Mouse (Mus musculus): ENCODE measurements at regions not wholly inside any gene's neighbourhood (a gene's known extent, or its start where the extent isn't known, plus 50 kb on each side); places are given as distances from the start of the nearest gene placed in this dataset.
"Not testable (repeated sequence)": the region's sequence is repeated elsewhere in the genome, so short reads cannot be mapped to it uniquely, and the experiment has no call there.

DNA sequence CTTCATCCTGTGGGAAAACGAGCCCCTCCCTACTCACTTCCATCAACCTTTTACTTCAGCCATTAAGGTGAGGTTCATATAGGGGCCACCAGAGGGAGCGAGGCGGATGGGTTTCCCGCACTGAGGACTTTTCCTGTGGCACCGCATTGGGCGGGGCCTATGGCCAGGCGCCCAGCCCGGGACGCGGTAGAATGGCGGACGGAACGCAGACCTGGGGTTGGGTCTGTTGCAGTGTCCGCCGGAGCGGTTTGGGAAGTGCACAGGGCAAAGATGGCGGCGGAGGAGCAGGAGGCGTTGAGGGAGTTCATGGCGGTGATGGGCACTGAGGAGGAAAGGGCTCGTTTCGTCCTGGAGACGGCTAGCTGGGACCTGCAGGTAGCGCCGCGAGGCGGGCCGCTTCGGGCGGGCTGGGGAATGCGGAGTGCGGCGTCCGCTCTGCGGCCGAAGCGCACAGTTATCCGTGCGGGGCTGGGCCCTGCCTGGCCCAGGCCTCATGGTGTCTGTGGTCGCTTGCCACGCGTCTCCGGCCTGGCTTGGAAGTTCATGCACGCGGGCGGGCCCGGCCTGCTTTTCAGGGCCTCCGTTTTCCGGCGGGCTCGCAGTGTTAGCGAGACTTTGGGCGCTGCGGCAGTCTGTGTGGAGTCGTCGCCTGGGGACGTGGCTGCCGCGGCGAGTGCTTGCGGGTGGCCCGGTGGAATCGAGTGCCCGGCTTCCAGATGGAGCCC is 64.5 kb upstream of the Gm21119 start:
- not testable (repeated sequence) for H3K27me3 ChIP-seq (replicated peaks; ENCODE audit: control insufficient read depth, insufficient read depth, low read length); H3K36me3 ChIP-seq (ENCODE audit: control insufficient read depth, insufficient read depth, low read length); H3K9me3 ChIP-seq (ENCODE audit: control insufficient read depth, low read length); H3K4me1 ChIP-seq (ENCODE audit: control insufficient read depth, insufficient read depth, low read length)
- ATAC-seq: peak; percentile 100
- peak overlapping the region; percentile 76 for H3K27ac ChIP-seq (ENCODE audit: low read length)
- 6% methylated on average over 58 of the region's 64 CpGs for WGBS
- peak overlapping the region; percentile 91 for H3K9ac ChIP-seq (ENCODE audit: low read depth, low read length)
- 0 out of 2 replicates have a peak overlapping the region, but pooled peaks have one; percentile 33 for H3K4me2 ChIP-seq (ENCODE audit: low read depth, low read length)
- peak overlapping the region; percentile 60 for H3K4me3 ChIP-seq (ENCODE audit: low read length)

DNA sequence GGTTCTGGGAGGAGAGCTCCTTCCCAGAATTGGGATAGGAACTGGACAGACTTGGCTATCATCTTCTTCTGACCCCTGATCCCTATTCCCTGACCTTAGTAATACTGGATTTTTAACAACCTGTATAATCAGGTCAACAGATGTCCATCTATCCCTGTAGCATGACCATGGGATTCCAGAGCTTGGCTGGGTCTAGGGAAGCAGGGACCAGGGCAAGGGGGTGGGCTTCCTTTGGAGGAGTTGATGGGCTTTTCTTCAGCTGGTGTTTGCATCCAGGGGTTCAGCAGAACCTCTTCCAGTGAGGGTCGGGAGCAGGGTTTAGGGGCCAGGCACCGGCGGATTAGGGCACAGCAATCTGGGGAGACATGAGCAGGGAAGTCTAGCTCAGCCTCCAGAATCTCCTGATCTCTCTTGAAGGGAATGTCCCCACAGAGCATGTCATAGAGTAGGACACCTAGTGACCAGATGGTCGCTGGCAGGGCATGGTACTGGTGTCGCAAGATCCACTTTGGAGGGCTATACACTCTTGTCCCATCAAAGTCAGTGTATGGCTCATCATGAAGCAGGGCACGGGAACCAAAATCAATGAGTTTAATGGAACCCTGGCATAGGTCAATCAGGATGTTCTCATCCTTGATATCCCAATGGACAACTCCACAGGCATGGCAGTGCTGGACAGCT is 58.1 kb upstream of the Gm21119 start:
- not testable (repeated sequence) for H3K27me3 ChIP-seq (replicated peaks; ENCODE audit: control insufficient read depth, insufficient read depth, low read length); H3K36me3 ChIP-seq (ENCODE audit: control insufficient read depth, insufficient read depth, low read length); H3K9ac ChIP-seq (ENCODE audit: low read depth, low read length); H3K9me3 ChIP-seq (ENCODE audit: control insufficient read depth, low read length); H3K4me2 ChIP-seq (ENCODE audit: low read depth, low read length); H3K4me3 ChIP-seq (ENCODE audit: low read length); H3K27ac ChIP-seq (ENCODE audit: low read length); H3K4me1 ChIP-seq (ENCODE audit: control insufficient read depth, insufficient read depth, low read length)
- ATAC-seq: peak; percentile 19
- WGBS: no CpG with 5 or more reads among the region's 6 CpGs

DNA sequence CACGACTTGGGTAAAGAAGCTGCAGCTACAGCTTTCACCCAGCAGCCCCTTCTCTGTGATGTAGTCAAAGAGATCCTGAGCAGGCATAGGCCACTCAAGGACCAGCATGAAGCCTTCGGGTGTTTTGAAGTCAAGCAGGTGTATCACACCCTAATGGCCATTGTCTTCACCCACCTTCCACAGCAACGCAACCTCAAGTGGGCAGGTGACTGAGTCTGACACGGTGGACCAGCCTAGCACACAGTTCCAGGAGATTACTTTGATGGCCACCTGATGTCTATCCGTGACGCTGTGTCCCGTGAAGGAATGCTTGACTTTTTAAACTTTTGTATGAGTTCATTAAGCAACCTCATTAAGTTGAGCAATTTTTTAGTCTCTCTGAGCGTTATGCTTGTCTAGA is 57.5 kb upstream of the Gm21119 start:
- 83% methylated on average over 7 of the region's 8 CpGs for WGBS
- H3K4me2 ChIP-seq (ENCODE audit: low read depth, low read length): 0 out of 2 replicates have a peak overlapping the region, but pooled peaks have one; percentile 9

DNA sequence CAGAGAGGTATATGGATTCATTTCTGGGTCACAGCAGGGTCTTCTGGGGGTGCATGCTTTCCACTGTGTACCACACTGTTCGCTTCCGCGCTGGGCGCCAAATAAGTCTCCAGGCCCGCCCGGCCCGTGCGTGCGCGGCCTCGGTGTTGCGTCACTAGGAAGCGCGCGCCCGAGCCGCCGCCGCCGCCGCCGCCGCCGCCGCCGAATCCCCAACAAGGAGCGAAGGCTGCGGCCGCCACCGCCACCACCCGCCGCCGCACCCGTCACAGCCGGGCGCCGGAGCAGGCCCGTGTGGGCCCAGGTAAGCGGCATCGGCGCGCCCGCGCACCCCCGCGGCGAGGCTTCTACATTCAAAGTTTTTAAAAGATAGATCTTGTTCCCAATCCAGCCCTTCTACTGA is 57.1 kb upstream of the Gm21119 start:
- Histone ChIP-seq H3K4me3 (ENCODE audit: low read length) (0 out of 2 replicates have a peak overlapping the region, but pooled peaks have one; percentile 3), H3K4me2 (ENCODE audit: low read depth, low read length) (0 out of 2 replicates have a peak overlapping the region, but pooled peaks have one; percentile 9)
- ATAC-seq: peak; percentile 99
- H3K27ac ChIP-seq (ENCODE audit: low read length); H3K9me3 ChIP-seq (ENCODE audit: control insufficient read depth, low read length); H3K27me3 ChIP-seq (replicated peaks; ENCODE audit: control insufficient read depth, insufficient read depth, low read length); H3K4me1 ChIP-seq (ENCODE audit: control insufficient read depth, insufficient read depth, low read length); H3K36me3 ChIP-seq (ENCODE audit: control insufficient read depth, insufficient read depth, low read length); H3K9ac ChIP-seq (ENCODE audit: low read depth, low read length): not testable (repeated sequence)
- WGBS: 58% methylated on average over 23 of the region's 47 CpGs

More for the DNA sequence above, 57.5 kb upstream of the Gm21119 start:
- not testable (repeated sequence) for H3K27me3 ChIP-seq (replicated peaks; ENCODE audit: control insufficient read depth, insufficient read depth, low read length); H3K36me3 ChIP-seq (ENCODE audit: control insufficient read depth, insufficient read depth, low read length); H3K9ac ChIP-seq (ENCODE audit: low read depth, low read length); H3K9me3 ChIP-seq (ENCODE audit: control insufficient read depth, low read length); H3K27ac ChIP-seq (ENCODE audit: low read length); H3K4me1 ChIP-seq (ENCODE audit: control insufficient read depth, insufficient read depth, low read length); H3K4me3 ChIP-seq (ENCODE audit: low read length)
- peak; percentile 80 for ATAC-seq
